Mouse (Mus musculus): ENCODE results near the gene Myo19. TPM values are rescaled to one million over a fixed set of nuclear protein-coding genes. Genes with fewer than 3 reads are reported as not detected.

Gene Myo19
- polyA plus RNA-seq, 1 experiment from 2014 or later = 7.2 TPM

GRCm38 (mm10) chr11:84880465-84880961 lies 565 bp downstream of the Myo19 start:
- peaks cover 6% of the 10 kb centered on the region for H3K4me1 ChIP-seq (ENCODE audit: control insufficient read depth, insufficient read depth, low read length)
- ATAC-seq (replicated peaks; ENCODE audit: insufficient number of reproducible peaks, low FRiP score, low TSS enrichment) = peak; percentile 58
- H3K4me3 ChIP-seq (ENCODE audit: low read depth, low read length) = peak overlapping the region; percentile 88
- H3K27me3 ChIP-seq (ENCODE audit: control insufficient read depth, insufficient read depth, low read length) = no peaks in the 10 kb centered on the region
- WGBS (ENCODE audit: insufficient replicate concordance) = under 1% methylated on average over 24 of the region's 24 CpGs
- peak overlapping the region; percentile 97 for H3K9ac ChIP-seq (ENCODE audit: low read depth, low read length)
- peaks cover 14% of the 10 kb centered on the region for H3K36me3 ChIP-seq (ENCODE audit: control insufficient read depth, insufficient read depth, low read length)
- peak overlapping the region; percentile 65 for H3K4me2 ChIP-seq
- no peaks in the 10 kb centered on the region for H3K9me3 ChIP-seq (replicated peaks; ENCODE audit: control insufficient read depth, low read length)
- H3K27ac ChIP-seq (ENCODE audit: low read depth, low read length) = peak overlapping the region; percentile 95

- H3K27ac ChIP-seq (ENCODE audit: low read depth, low read length) = peak overlapping the region; percentile 95
- no peaks in the 10 kb centered on the region for H3K27me3 ChIP-seq (ENCODE audit: control insufficient read depth, insufficient read depth, low read length)
- H3K4me1 ChIP-seq (ENCODE audit: control insufficient read depth, insufficient read depth, low read length) = peaks cover 6% of the 10 kb centered on the region
- peak overlapping the region; percentile 97 for H3K9ac ChIP-seq (ENCODE audit: low read depth, low read length)
- H3K4me3 ChIP-seq (ENCODE audit: low read depth, low read length) = peak overlapping the region; percentile 88
- no peak for ATAC-seq (replicated peaks; ENCODE audit: insufficient number of reproducible peaks, low FRiP score, low TSS enrichment)
- peak overlapping the region; percentile 65 for H3K4me2 ChIP-seq
- peaks cover 17% of the 10 kb centered on the region for H3K36me3 ChIP-seq (ENCODE audit: control insufficient read depth, insufficient read depth, low read length)
- 57% methylated on average over 9 of the region's 9 CpGs for WGBS (ENCODE audit: insufficient replicate concordance)
- H3K9me3 ChIP-seq (replicated peaks; ENCODE audit: control insufficient read depth, low read length) = no peaks in the 10 kb centered on the region
Measured at GRCm38 (mm10) chr11:84880971-84881370, 1.0 kb downstream of the Myo19 start.

GRCm38 (mm10) chr11:84882346-84882745 lies 2.4 kb downstream of the Myo19 start:
- H3K9ac ChIP-seq (ENCODE audit: low read depth, low read length) = no peak overlapping the region
- H3K27ac ChIP-seq (ENCODE audit: low read depth, low read length) = no peak overlapping the region
- H3K4me1 ChIP-seq (ENCODE audit: control insufficient read depth, insufficient read depth, low read length) = peaks cover 6% of the 10 kb centered on the region
- H3K27me3 ChIP-seq (ENCODE audit: control insufficient read depth, insufficient read depth, low read length) = no peaks in the 10 kb centered on the region
- peaks cover 22% of the 10 kb centered on the region for H3K36me3 ChIP-seq (ENCODE audit: control insufficient read depth, insufficient read depth, low read length)
- H3K4me2 ChIP-seq = no peak overlapping the region
- H3K9me3 ChIP-seq (replicated peaks; ENCODE audit: control insufficient read depth, low read length) = no peaks in the 10 kb centered on the region
- no peak for ATAC-seq (replicated peaks; ENCODE audit: insufficient number of reproducible peaks, low FRiP score, low TSS enrichment)
- WGBS (ENCODE audit: insufficient replicate concordance) = 90% methylated on average over 7 of the region's 7 CpGs
- no peak overlapping the region for H3K4me3 ChIP-seq (ENCODE audit: low read depth, low read length)

GRCm38 (mm10) chr11:84885238-84885637 lies 5.3 kb downstream of the Myo19 start:
- WGBS (ENCODE audit: insufficient replicate concordance) = 85% methylated on average over 4 of the region's 4 CpGs
- no peak overlapping the region for H3K27ac ChIP-seq (ENCODE audit: low read depth, low read length)
- no peak overlapping the region for H3K4me3 ChIP-seq (ENCODE audit: low read depth, low read length)
- H3K36me3 ChIP-seq (ENCODE audit: control insufficient read depth, insufficient read depth, low read length) = peaks cover 31% of the 10 kb centered on the region
- no peaks in the 10 kb centered on the region for H3K27me3 ChIP-seq (ENCODE audit: control insufficient read depth, insufficient read depth, low read length)
- H3K4me1 ChIP-seq (ENCODE audit: control insufficient read depth, insufficient read depth, low read length) = peaks cover 6% of the 10 kb centered on the region
- no peaks in the 10 kb centered on the region for H3K9me3 ChIP-seq (replicated peaks; ENCODE audit: control insufficient read depth, low read length)
- no peak overlapping the region for H3K4me2 ChIP-seq
- no peak overlapping the region for H3K9ac ChIP-seq (ENCODE audit: low read depth, low read length)
- ATAC-seq (replicated peaks; ENCODE audit: insufficient number of reproducible peaks, low FRiP score, low TSS enrichment) = no peak

- no peak overlapping the region for H3K4me2 ChIP-seq
- H3K27ac ChIP-seq (ENCODE audit: low read depth, low read length) = no peak overlapping the region
- H3K4me3 ChIP-seq (ENCODE audit: low read depth, low read length) = no peak overlapping the region
- no peak for ATAC-seq (replicated peaks; ENCODE audit: insufficient number of reproducible peaks, low FRiP score, low TSS enrichment)
- no peaks in the 10 kb centered on the region for H3K27me3 ChIP-seq (ENCODE audit: control insufficient read depth, insufficient read depth, low read length)
- H3K9me3 ChIP-seq (replicated peaks; ENCODE audit: control insufficient read depth, low read length) = no peaks in the 10 kb centered on the region
- whole genome bisulfite sequencing (ENCODE audit: insufficient replicate concordance) = 87% methylated on average over 5 of the region's 5 CpGs
- H3K9ac ChIP-seq (ENCODE audit: low read depth, low read length) = no peak overlapping the region
- peaks cover 2% of the 10 kb centered on the region for H3K4me1 ChIP-seq (ENCODE audit: control insufficient read depth, insufficient read depth, low read length)
- peaks cover 31% of the 10 kb centered on the region for H3K36me3 ChIP-seq (ENCODE audit: control insufficient read depth, insufficient read depth, low read length)
Measured at GRCm38 (mm10) chr11:84886236-84886635, 6.3 kb downstream of the Myo19 start.

GRCm38 (mm10) chr11:84886767-84887511 lies 7.0 kb downstream of the Myo19 start:
- Histone ChIP-seq H3K4me3 (ENCODE audit: low read depth, low read length) (no peak overlapping the region), H3K27me3 (ENCODE audit: control insufficient read depth, insufficient read depth, low read length) (no peaks in the 10 kb centered on the region), H3K9me3 (replicated peaks; ENCODE audit: control insufficient read depth, low read length) (no peaks in the 10 kb centered on the region), H3K36me3 (ENCODE audit: control insufficient read depth, insufficient read depth, low read length) (peaks cover 31% of the 10 kb centered on the region), H3K9ac (ENCODE audit: low read depth, low read length) (no peak overlapping the region), H3K27ac (ENCODE audit: low read depth, low read length) (no peak overlapping the region), H3K4me1 (ENCODE audit: control insufficient read depth, insufficient read depth, low read length) (no peaks in the 10 kb centered on the region), H3K4me2 (no peak overlapping the region)
- no peak for ATAC-seq (replicated peaks; ENCODE audit: insufficient number of reproducible peaks, low FRiP score, low TSS enrichment)
- whole genome bisulfite sequencing (ENCODE audit: insufficient replicate concordance) = 85% methylated on average over 11 of the region's 11 CpGs

GRCm38 (mm10) chr11:84888025-84888424 lies 8.1 kb downstream of the Myo19 start:
- 91% methylated on average over 8 of the region's 8 CpGs for WGBS (ENCODE audit: insufficient replicate concordance)
- Histone ChIP-seq H3K4me2 (no peak overlapping the region), H3K4me3 (ENCODE audit: low read depth, low read length) (no peak overlapping the region), H3K9me3 (replicated peaks; ENCODE audit: control insufficient read depth, low read length) (no peaks in the 10 kb centered on the region), H3K4me1 (ENCODE audit: control insufficient read depth, insufficient read depth, low read length) (no peaks in the 10 kb centered on the region), H3K9ac (ENCODE audit: low read depth, low read length) (no peak overlapping the region), H3K36me3 (ENCODE audit: control insufficient read depth, insufficient read depth, low read length) (peaks cover 31% of the 10 kb centered on the region), H3K27me3 (ENCODE audit: control insufficient read depth, insufficient read depth, low read length) (no peaks in the 10 kb centered on the region), H3K27ac (ENCODE audit: low read depth, low read length) (no peak overlapping the region)
- no peak for ATAC-seq (replicated peaks; ENCODE audit: insufficient number of reproducible peaks, low FRiP score, low TSS enrichment)

- WGBS (ENCODE audit: insufficient replicate concordance) = 91% methylated on average over 2 of the region's 2 CpGs
- no peak overlapping the region for H3K27ac ChIP-seq (ENCODE audit: low read depth, low read length)
- peaks cover 26% of the 10 kb centered on the region for H3K36me3 ChIP-seq (ENCODE audit: control insufficient read depth, insufficient read depth, low read length)
- no peak overlapping the region for H3K4me3 ChIP-seq (ENCODE audit: low read depth, low read length)
- ATAC-seq (replicated peaks; ENCODE audit: insufficient number of reproducible peaks, low FRiP score, low TSS enrichment) = no peak
- no peak overlapping the region for H3K9ac ChIP-seq (ENCODE audit: low read depth, low read length)
- no peaks in the 10 kb centered on the region for H3K27me3 ChIP-seq (ENCODE audit: control insufficient read depth, insufficient read depth, low read length)
- H3K4me1 ChIP-seq (ENCODE audit: control insufficient read depth, insufficient read depth, low read length) = no peaks in the 10 kb centered on the region
- H3K4me2 ChIP-seq = no peak overlapping the region
- H3K9me3 ChIP-seq (replicated peaks; ENCODE audit: control insufficient read depth, low read length) = no peaks in the 10 kb centered on the region
Measured at GRCm38 (mm10) chr11:84889492-84889891, 9.5 kb downstream of the Myo19 start.

GRCm38 (mm10) chr11:84891705-84892104 lies 11.8 kb downstream of the Myo19 start:
- Histone ChIP-seq H3K36me3 (ENCODE audit: control insufficient read depth, insufficient read depth, low read length) (peaks cover 11% of the 10 kb centered on the region), H3K4me2 (no peak overlapping the region), H3K4me3 (ENCODE audit: low read depth, low read length) (no peak overlapping the region), H3K27me3 (ENCODE audit: control insufficient read depth, insufficient read depth, low read length) (no peaks in the 10 kb centered on the region), H3K9me3 (replicated peaks; ENCODE audit: control insufficient read depth, low read length) (no peaks in the 10 kb centered on the region), H3K9ac (ENCODE audit: low read depth, low read length) (no peak overlapping the region), H3K4me1 (ENCODE audit: control insufficient read depth, insufficient read depth, low read length) (no peaks in the 10 kb centered on the region), H3K27ac (ENCODE audit: low read depth, low read length) (no peak overlapping the region)
- ATAC-seq (replicated peaks; ENCODE audit: insufficient number of reproducible peaks, low FRiP score, low TSS enrichment) = no peak
- 90% methylated on average over 7 of the region's 7 CpGs for WGBS (ENCODE audit: insufficient replicate concordance)
